Mouse (Mus musculus) layer of hippocampus, adult 6 months (tissue): ENCODE data around the gene Crhr2. TPM values are rescaled to one million over a fixed set of nuclear protein-coding genes. Genes with fewer than 3 reads are reported as not detected.

ENCODE experiments used
- long read RNA-seq, 2 experiments: library from polyadenylated mRNA; unstranded; transcript quantifications; one replicate each; pipeline ENCODE4 v2.0.0; 2019 to 2020
- polyA plus RNA-seq: library from polyadenylated mRNA; unstranded; fragments of <200 nt; fragmentation: Nextera tagmentation; gene quantifications from 2 replicates; pipeline ENCODE4 v1.2.3, GENCODE M21; 2021

Gene Crhr2
- 2.1 and 4.1 TPM in 2 replicates for polyA plus RNA-seq
- long read RNA-seq, experiment 1, transcript Crhr2-209 (12 exons, 1,443 nt) = major isoform, 5 of 8 reads
- long read RNA-seq, experiment 1, partial matches to known transcripts = 0 of 8 reads
- long read RNA-seq, experiment 1, other reads (novel, unspliced or antisense) = 1 of 8 reads
- long read RNA-seq, experiment 2, transcript Crhr2-209 (12 exons, 1,443 nt) = major isoform, 6 of 14 reads
- long read RNA-seq, experiment 2, partial matches to known transcripts = 1 of 14 reads
- long read RNA-seq, experiment 2, other reads (novel, unspliced or antisense) = 4 of 14 reads

GRCm38 (mm10) chr6:55132794-55133193 lies at the start of gene Crhr2:
Gene Crhr2 (minus strand): TSS chr6:55133016.

DNA sequence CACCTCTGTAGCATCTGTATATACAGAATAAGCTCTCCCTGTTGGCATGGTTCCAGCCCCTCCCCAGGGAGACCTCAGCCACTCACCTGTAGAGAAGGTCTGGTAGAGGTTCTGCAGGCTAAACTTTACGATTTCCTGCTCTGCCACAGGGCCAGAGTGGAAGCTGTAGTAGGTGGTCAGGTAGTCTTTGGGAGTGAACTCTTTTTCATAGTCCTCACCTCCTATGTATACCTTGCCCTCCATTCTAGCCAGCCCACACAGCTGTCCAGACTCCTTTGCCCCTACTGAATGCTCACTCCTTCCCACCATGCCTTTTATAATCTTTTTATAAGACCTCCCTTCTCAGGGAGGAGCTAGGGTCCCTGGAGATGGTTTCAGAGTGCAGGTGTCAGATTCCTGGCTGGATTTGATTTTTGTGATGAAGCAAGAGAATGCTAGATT lies 41.9 kb upstream of the Crhr2 start, which contains the start of gene Inmt:
Gene Inmt (minus strand): TSS at position 303 of the 441 bp plus-strand sequence.

Other genes starting within 250 kb of the Crhr2 start
- gene Nod1, start 160.4 kb downstream of the Crhr2 start, polyA plus RNA-seq = 1.5 and 1.9 TPM in 2 replicates
- gene Ggct, start 140.1 kb downstream of the Crhr2 start, polyA plus RNA-seq = 74.2 and 74.4 TPM in 2 replicates
- 118 and 129 TPM in 2 replicates for gene Gars, start 95.0 kb downstream of the Crhr2 start, polyA plus RNA-seq
- 0.30 and 0.58 TPM in 2 replicates for gene Inmt, start 42.0 kb upstream of the Crhr2 start, polyA plus RNA-seq
- 4.6 and 6.3 TPM in 2 replicates for gene Mindy4, start 70.4 kb upstream of the Crhr2 start, polyA plus RNA-seq
- gene Aqp1, start 203.4 kb upstream of the Crhr2 start, polyA plus RNA-seq = 2.2 TPM in 1 of 2 replicates, not detected in the other
- not detected in 2 replicates for gene Ghrhr, start 243.3 kb upstream of the Crhr2 start, polyA plus RNA-seq